Mouse (Mus musculus) hindbrain, embryonic 16.5 days (tissue): Measurements from ENCODE around the gene Elmo3. TPM values are rescaled to one million over a fixed set of nuclear protein-coding genes. Genes with fewer than 3 reads are reported as not detected.

Experiments used
- ATAC-seq: fragments of 200-750 bp; cut with Nextera tagmentation; 2 replicates; pipeline ENCODE4 v1.8.0; 2017; ENCODE audit warnings: moderate TSS enrichment, moderate library complexity
- H3K27ac ChIP-seq: fragments of 300-500 bp; sonication (generic); 2 replicates; pipeline ENCODE4 v1.5.1; 2014; ENCODE audit warnings: low read depth, mild to moderate bottlenecking, control low read depth, low read length, moderate library complexity
- H3K27me3 ChIP-seq: fragments of 300-500 bp; sonication (generic); replicated peaks from 2 replicates; pipeline ENCODE4 v1.6.1; 2014; ENCODE audit warnings: low read length; ENCODE audit not compliant: control insufficient read depth, insufficient read depth
- H3K36me3 ChIP-seq: fragments of 300-500 bp; sonication (generic); 2 replicates; pipeline ENCODE4 v1.6.1; 2014; ENCODE audit warnings: mild to moderate bottlenecking, low read length, moderate library complexity, mixed read lengths; ENCODE audit not compliant: control insufficient read depth, insufficient read depth
- H3K4me1 ChIP-seq: fragments of 300-500 bp; sonication (generic); 2 replicates; pipeline ENCODE4 v1.6.1; 2014; ENCODE audit warnings: low read depth, low read length; ENCODE audit not compliant: control insufficient read depth, insufficient read depth
- H3K4me2 ChIP-seq: fragments of 300-500 bp; sonication (generic); 2 replicates; pipeline ENCODE4 v1.6.1; 2014; ENCODE audit warnings: mild to moderate bottlenecking, low read length, control low read depth, moderate library complexity
- H3K4me3 ChIP-seq: fragments of 300-500 bp; sonication (generic); 2 replicates; pipeline ENCODE4 v1.5.1; 2014; ENCODE audit warnings: mild to moderate bottlenecking, low read length, control low read depth, moderate library complexity
- H3K9ac ChIP-seq: fragments of 300-500 bp; sonication (generic); 2 replicates; pipeline ENCODE4 v1.6.1; 2014; ENCODE audit warnings: low read depth, mild to moderate bottlenecking, control low read depth, low read length, moderate library complexity
- H3K9me3 ChIP-seq: fragments of 300-500 bp; sonication (generic); 2 replicates; pipeline ENCODE4 v1.6.1; 2014; ENCODE audit warnings: mild to moderate bottlenecking, low read length, moderate library complexity; ENCODE audit not compliant: control insufficient read depth
- WGBS: fragments of 180-500 bp; shearing (Covaris S2); extraction: QIAGEN DNeasy Blood & Tissue Kit; methylation state at CpG from one replicate; pipeline ENCODE4 v1.1.7; 2014; 5-methylcytosine and 5-hydroxymethylcytosine counted together
- polyA plus RNA-seq: library from polyadenylated mRNA; unstranded; fragments of >200 nt; fragmentation: Nextera tagmentation; extraction: Ambion mirVana; gene quantifications from 2 replicates; pipeline ENCODE4 v1.2.1, GENCODE M21; 2015

The Elmo3 gene
- polyA plus RNA-seq, 1 experiment from 2014 or later: 1.5 TPM

DNA sequence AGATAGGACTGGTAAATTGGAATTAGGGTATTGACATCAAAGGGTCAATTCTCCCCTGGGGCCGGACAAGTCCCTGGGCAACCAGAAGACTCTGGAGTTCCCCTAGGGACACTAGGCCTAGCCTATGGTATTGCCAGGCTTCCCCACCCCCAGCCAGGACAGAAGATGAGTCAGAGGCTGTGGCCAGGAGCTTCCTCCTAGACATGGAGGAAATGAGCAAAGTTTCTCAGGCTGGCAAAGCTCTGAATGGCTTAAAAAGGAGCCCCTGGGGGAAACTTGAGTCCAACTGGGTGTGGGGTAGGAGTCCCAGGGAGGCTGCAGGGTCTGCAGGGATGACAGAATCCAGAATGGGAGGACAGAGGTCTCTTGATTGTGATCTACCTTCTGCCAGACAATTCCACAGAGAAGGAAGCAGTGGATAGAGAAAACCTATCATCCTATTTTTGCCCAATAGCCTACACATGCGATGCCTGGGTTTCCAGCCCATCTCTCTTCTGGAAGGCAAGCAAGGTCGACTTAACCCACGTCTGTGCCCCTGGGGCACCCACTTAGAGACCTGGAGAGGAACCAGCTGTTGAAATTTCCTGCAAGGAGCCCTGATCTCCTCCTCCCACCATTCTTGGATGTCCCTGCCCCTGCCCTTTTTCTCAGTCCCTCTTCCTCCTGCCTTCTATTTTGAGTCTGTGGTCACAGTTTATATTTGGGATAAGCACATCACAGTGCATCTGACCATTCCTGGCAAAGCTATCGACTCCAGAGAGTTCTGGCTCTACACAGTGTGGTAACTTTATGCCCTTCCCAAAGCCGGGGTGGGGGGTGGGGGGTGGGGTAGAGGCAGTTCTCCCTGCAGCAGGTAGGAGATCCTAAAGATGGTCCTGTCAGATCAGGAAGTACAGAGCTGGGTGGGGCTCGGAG is 39.9 kb downstream of the Elmo3 start:
- Histone ChIP-seq H3K4me3 (no peak overlapping the region), H3K27ac (no peak overlapping the region), H3K36me3 (no peaks in the 10 kb centered on the region), H3K9me3 (no peaks in the 10 kb centered on the region), H3K4me2 (no peak overlapping the region), H3K4me1 (peaks cover 12% of the 10 kb centered on the region), H3K27me3 (peaks cover 3% of the 10 kb centered on the region; the same call in 1 of the 2 replicates), H3K9ac (no peak overlapping the region)
- ATAC-seq: no peak
- WGBS: 65% methylated on average over 7 of the region's 7 CpGs

DNA sequence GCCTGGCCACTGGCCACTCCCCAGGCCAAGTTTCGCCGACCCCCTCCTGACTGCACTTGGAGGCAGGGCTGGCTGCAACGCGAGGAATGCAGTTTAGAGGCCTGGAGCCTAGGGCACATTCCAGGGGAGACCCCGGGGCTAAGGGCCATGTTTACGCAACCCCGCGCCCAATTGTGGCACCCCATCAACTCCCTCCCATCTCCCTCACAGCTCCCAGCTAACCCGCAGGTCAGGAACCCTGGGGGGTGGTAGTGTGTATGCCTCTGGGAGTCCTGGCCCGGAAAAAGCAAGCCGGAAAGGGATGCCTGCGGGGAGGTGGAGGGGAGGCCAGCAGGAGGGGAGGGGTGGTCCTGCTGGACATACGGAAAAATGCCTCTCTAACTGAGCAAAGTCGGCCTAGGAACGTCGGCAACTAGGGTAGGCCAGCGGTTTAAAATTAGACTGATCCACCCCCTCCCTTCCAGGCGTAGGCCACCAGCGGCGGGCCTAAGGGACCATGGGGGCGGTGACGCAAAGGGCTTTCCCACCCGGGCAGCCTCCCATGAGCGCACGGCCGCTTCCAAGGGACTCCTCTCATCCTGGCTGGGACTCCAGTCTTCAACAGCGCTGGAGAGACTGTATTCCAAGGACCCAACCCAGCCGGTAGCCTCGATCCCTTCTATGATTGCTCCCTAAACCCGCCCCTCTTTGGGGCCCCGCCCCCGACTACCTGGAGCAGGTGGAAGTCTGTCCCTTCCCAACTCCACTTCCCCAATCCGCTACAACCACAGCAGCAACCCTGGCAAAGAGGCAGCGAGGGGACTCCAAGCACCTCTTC is 41.4 kb downstream of the Elmo3 start:
- 3% methylated on average over 34 of the region's 34 CpGs for WGBS
- Histone ChIP-seq H3K4me3 (peak overlapping the region; percentile 79), H3K9me3 (no peaks in the 10 kb centered on the region), H3K27me3 (peaks cover 3% of the 10 kb centered on the region; the same call in 1 of the 2 replicates), H3K4me1 (peaks cover 17% of the 10 kb centered on the region), H3K4me2 (peak overlapping the region; percentile 76), H3K36me3 (no peaks in the 10 kb centered on the region), H3K9ac (peak overlapping the region; percentile 53), H3K27ac (no peak overlapping the region)
- peak; percentile 1; the same call in 1 of the 2 replicates for ATAC-seq

DNA sequence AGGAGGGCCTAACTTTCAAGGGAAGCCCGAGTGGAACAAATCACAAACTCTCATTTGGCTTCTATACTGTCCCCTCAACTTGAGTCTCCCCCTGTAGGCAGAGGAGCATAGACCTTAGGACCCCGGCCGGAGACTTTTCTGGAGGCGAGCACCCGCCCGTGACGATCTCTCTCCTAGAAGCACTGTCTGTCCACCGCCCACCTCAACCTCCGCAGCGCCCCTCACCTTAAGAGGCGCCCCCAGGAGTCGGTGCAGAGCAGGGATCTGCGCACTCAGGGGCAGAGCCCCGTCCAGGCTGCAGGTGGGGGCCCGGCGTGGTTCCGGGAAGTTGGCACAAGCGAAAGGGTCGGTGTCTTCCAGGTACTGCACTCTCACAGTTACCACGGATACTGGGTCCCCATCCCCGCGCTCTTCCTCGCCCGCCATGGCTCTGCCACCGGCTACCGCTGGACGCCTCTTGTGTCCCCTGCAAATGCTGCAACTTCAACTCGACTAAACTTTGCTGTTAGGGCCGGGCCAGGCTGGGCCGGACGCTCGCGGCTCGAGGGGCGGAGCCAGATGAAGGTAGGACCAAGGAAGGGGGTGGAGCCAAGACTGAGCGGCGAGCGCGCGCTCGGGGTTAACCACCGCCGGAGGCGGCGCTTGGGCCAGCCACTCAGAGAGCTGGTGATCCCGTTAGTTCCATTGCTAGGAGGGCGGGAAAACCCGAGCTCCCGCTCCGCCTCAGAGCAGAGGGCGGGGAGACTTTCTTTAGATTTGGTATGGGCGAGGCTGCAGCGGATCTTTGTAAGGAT is 42.2 kb downstream of the Elmo3 start, which contains the start of gene Fhod1:
TSS of gene Fhod1 (minus strand) at position 526 of the 794 bp plus-strand sequence.
- H3K36me3 ChIP-seq: no peaks in the 10 kb centered on the region
- peak; percentile 89 for ATAC-seq
- H3K9me3 ChIP-seq: no peaks in the 10 kb centered on the region
- peak within 1 kb of the TSS; percentile 79 for H3K4me3 ChIP-seq
- peaks cover 17% of the 10 kb centered on the region for H3K4me1 ChIP-seq
- H3K9ac ChIP-seq: peak within 1 kb of the TSS; percentile 85
- peak within 1 kb of the TSS; percentile 76 for H3K4me2 ChIP-seq
- H3K27me3 ChIP-seq: peaks cover 3% of the 10 kb centered on the region; the same call in 1 of the 2 replicates
- H3K27ac ChIP-seq: peak within 1 kb of the TSS; percentile 82
- whole genome bisulfite sequencing: under 1% methylated on average over 52 of the region's 53 CpGs

DNA sequence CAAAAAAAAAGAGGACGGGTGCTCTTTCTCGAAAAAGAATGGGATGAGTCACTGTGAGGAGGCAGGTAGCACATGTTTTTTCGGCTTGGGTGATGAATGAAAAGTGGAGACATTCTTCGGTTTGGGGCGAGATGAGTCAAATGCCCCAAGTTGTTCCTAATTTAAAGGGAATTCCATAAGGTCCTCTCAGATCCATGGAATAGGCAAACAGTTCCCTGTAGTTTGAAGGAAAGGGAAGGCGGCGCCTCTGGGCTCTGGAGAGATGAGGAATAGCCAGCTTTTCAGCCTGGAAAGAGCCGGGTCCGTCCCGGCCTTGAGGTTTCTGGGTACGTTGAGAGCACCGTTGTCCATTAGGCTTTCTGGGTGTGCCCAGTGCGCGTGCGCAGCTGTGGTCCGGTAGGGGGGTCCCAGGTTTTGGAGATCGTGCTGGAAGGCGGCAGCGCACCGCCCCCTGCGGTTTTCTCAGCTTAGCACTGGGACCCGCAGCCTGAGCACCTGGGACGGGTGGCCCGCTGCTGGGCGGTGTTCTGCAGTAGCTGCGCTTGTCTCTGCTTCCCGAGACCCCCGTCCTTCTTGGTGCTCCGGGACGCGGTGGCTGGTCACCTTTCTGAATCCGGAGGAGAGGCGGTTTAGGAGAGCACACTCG is 43.2 kb downstream of the Elmo3 start, which contains the start of gene Slc9a5:
TSS of gene Slc9a5 (plus strand) at position 394 of the 646 bp plus-strand sequence.
- peak within 1 kb of the TSS; percentile 85 for H3K9ac ChIP-seq
- peaks cover 17% of the 10 kb centered on the region for H3K4me1 ChIP-seq
- H3K9me3 ChIP-seq: no peaks in the 10 kb centered on the region
- peak; percentile 34 for ATAC-seq
- H3K36me3 ChIP-seq: no peaks in the 10 kb centered on the region
- H3K4me2 ChIP-seq: peak within 1 kb of the TSS; percentile 76
- H3K4me3 ChIP-seq: peak within 1 kb of the TSS; percentile 79
- H3K27me3 ChIP-seq: peaks cover 3% of the 10 kb centered on the region; the same call in 1 of the 2 replicates
- WGBS: under 1% methylated on average over 34 of the region's 34 CpGs
- H3K27ac ChIP-seq: peak within 1 kb of the TSS; percentile 82

DNA sequence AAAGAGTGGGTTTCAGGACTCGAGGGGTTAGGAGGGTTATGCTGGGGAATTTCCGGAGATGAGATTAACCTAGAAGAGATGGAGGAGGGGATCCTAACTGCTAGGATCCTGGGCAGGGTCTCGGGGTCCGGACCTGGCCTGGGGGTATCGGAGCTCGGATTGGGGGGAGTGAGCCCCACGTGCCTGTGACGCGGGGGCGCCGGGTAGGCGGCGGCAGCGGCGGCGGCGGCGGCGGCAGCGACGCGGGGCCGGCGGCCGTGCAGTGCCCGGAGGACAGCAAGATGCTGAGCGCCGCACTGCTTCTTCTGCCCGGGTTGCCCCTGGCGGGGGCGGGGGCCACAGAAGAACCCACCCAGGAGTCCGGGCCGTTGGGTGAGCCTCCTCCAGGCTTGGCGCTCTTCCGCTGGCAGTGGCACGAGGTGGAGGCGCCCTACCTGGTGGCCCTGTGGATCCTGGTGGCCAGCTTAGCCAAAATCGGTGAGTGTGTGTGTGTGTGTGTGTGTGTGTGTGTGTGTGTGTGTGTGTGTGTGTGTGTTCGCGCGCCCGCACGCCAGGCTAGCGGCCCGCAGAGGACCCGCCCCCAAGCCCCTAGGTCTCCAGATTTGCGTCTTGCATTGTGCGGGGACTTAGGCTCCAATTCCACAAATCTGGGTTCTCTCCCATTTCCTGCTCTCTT is 43.8 kb downstream of the Elmo3 start:
- Histone ChIP-seq H3K9ac (peak overlapping the region; percentile 85), H3K9me3 (no peaks in the 10 kb centered on the region), H3K36me3 (no peaks in the 10 kb centered on the region), H3K4me1 (peaks cover 17% of the 10 kb centered on the region), H3K27ac (peak overlapping the region; percentile 82), H3K4me3 (peak overlapping the region; percentile 79), H3K4me2 (peak overlapping the region; percentile 76), H3K27me3 (peaks cover 3% of the 10 kb centered on the region; the same call in 1 of the 2 replicates)
- peak; percentile 28 for ATAC-seq
- WGBS: under 1% methylated on average over 39 of the region's 48 CpGs

DNA sequence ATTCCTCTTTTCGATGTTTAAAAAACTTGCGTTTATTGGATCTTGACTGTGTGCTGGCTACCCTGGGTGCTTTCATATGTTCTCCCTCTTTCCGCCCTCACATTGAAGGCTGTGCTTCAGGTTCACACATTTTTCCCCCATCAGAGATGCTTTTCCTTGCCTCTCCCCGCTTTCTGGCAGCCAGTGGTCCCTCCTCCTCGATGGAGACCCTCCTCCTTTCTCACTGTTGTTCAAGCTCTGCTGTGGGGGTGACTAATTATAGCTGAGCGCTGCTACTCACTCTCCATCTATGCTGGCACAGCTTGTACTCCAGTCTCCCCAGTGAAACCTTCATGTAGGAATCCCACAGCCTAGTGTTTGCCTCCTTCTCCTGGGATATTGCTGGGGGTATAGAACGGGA is 44.8 kb downstream of the Elmo3 start:
- no peak for ATAC-seq
- WGBS: 34% methylated on average over 7 of the region's 7 CpGs
- Histone ChIP-seq H3K27ac (peak overlapping the region; percentile 82), H3K9ac (peak overlapping the region; percentile 85), H3K4me3 (peak overlapping the region; percentile 79), H3K9me3 (no peaks in the 10 kb centered on the region), H3K27me3 (peaks cover 3% of the 10 kb centered on the region; the same call in 1 of the 2 replicates), H3K36me3 (no peaks in the 10 kb centered on the region), H3K4me2 (peak overlapping the region; percentile 76), H3K4me1 (peaks cover 17% of the 10 kb centered on the region)

DNA sequence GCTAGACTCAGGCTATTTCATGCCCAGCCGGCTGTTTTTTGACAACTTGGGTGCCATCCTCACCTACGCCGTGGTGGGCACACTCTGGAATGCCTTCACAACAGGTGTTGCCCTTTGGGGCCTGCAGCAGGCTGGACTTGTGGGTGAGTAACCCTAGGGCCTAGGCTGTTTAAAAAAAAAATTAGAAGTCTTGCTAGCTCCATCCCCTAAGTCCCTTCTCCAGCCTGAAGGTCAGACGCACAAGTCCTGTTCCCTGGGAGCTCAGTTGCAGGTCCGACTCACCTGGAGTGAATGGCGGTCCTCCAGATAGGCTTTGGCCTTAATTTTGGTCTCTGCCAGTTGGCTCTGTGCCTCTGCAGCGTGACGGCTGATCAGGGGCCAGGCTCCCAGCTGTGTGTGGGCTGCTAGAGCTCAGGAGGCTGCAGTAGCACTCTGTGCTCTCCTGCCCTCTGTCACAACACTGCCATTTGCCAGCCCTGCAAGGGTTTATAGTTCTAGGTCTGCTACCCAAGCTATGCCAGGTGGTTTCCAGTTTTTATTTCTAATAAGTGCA is 48.3 kb downstream of the Elmo3 start:
- H3K27me3 ChIP-seq: no peaks in the 10 kb centered on the region
- peaks cover 12% of the 10 kb centered on the region for H3K36me3 ChIP-seq
- H3K9me3 ChIP-seq: no peaks in the 10 kb centered on the region
- ATAC-seq: no peak
- no peak overlapping the region for H3K9ac ChIP-seq
- H3K4me1 ChIP-seq: peaks cover 7% of the 10 kb centered on the region
- H3K4me2 ChIP-seq: no peak overlapping the region
- H3K27ac ChIP-seq: no peak overlapping the region
- H3K4me3 ChIP-seq: no peak overlapping the region
- WGBS: 67% methylated on average over 8 of the region's 8 CpGs
